Mouse (Mus musculus) heart, adult 11 months (tissue): ENCODE data around the gene Gm28576.
"Not testable (repeated sequence)": the region's sequence is repeated elsewhere in the genome, so short reads cannot be mapped to it uniquely, and the experiment has no call there.

ENCODE experiments used
- DNase-seq: peaks from one replicate; pipeline ENCODE4 v3.0.0; 2022

The Gm28576 gene

GRCm38 (mm10) chrY:7722641-7723040 is at the start of gene Gm28576:
Gm28576 (plus strand) TSS chrY:7722941.
- not testable (repeated sequence) for DNase-seq
